Mouse (Mus musculus) brain, embryonic 18.5 days (tissue): ENCODE measurements at regions not wholly inside any gene's neighbourhood (a gene's known extent, or its start where the extent isn't known, plus 50 kb on each side); places are given as distances from the start of the nearest gene placed in this dataset.

Source experiments
- DNase-seq: peaks from one replicate; pipeline ENCODE4 v3.0.0-alpha.2; 2012; ENCODE audit warnings: low read depth, low spot score

GRCm38 (mm10) chr8:8779931-8780330 is 89.6 kb upstream of the Arglu1 start:
- DNase-seq, result no peak

GRCm38 (mm10) chr8:8774496-8775015 is 84.2 kb upstream of the Arglu1 start:
- no peak for DNase-seq

- DNase-seq, result no peak
These were observed 82.1 kb upstream of the Arglu1 start for GRCm38 (mm10) chr8:8772424-8772823.

GRCm38 (mm10) chr8:8770397-8770796 is 80.1 kb upstream of the Arglu1 start:
- no peak for DNase-seq

- no peak for DNase-seq
These were observed 72.0 kb upstream of the Arglu1 start for GRCm38 (mm10) chr8:8762354-8762753.

GRCm38 (mm10) chr8:8758283-8758682 is 68.0 kb upstream of the Arglu1 start:
- DNase-seq, result no peak

- DNase-seq, result no peak
These were observed 60.9 kb upstream of the Arglu1 start for GRCm38 (mm10) chr8:8751208-8751607.

- DNase-seq, result no peak
These were observed 56.4 kb upstream of the Arglu1 start for GRCm38 (mm10) chr8:8746691-8747090.

GRCm38 (mm10) chr8:8745615-8746285 is 55.4 kb upstream of the Arglu1 start:
- DNase-seq, result no peak
